Mouse (Mus musculus) brain, embryonic 14.5 days (tissue): ENCODE results near the gene Rps9.

ENCODE experiments used
- CTCF ChIP-seq: fragments of 200-500 bp; IDR thresholded peaks from 2 replicates; pipeline ENCODE4 v1.5.1; 2012; ENCODE audit warnings: inconsistent platforms, mild to moderate bottlenecking, moderate library complexity, borderline replicate concordance; ENCODE audit not compliant: insufficient read depth, insufficient read length; ENCODE audit errors: extremely low read depth
- POLR2A ChIP-seq: fragments of 200-500 bp; IDR thresholded peaks from 2 replicates; pipeline ENCODE4 v1.6.1; 2012; ENCODE audit warnings: mild to moderate bottlenecking, inconsistent platforms, borderline replicate concordance; ENCODE audit not compliant: poor library complexity, insufficient read depth, insufficient read length, severe bottlenecking; ENCODE audit errors: extremely low read depth

GRCm38 (mm10) chr7:3665215-3666114 is 38.3 kb upstream of the Rps9 start, which contains the start of gene Leng1:
- peak; percentile 48; the same call in 1 of the 2 replicates for TF ChIP-seq POLR2A
- no peak for TF ChIP-seq CTCF
